Mouse (Mus musculus) C2C12 (cell line): ENCODE data around the gene Isoc2a.

Experiments
- CTCF ChIP-seq: IDR thresholded peaks from one replicate; pipeline ENCODE4 v1.5.1; 2011; ENCODE audit not compliant: control insufficient read depth, insufficient read depth, insufficient read length
- MAX ChIP-seq: IDR thresholded peaks from one replicate; pipeline ENCODE4 v1.6.1; 2011; ENCODE audit warnings: mild to moderate bottlenecking, control low read depth
- MYOD1 ChIP-seq: IDR thresholded peaks from one replicate; pipeline ENCODE4 v1.6.1; 2011; ENCODE audit warnings: low read depth; ENCODE audit not compliant: control insufficient read depth, insufficient read length
- MYOG ChIP-seq: IDR thresholded peaks from one replicate; pipeline ENCODE4 v1.6.1; 2011; ENCODE audit not compliant: control insufficient read depth, insufficient read length; ENCODE audit errors: extremely low read depth
- USF1 ChIP-seq: IDR thresholded peaks from one replicate; pipeline ENCODE4 v1.6.1; 2011; ENCODE audit warnings: low read depth, mild to moderate bottlenecking, control low read depth, moderate library complexity

GRCm38 (mm10) chr7:4876753-4877221 lies at the start of gene Isoc2a:
- TF ChIP-seq CTCF (no peak), MYOG (no peak), USF1 (no peak), MAX (no peak), MYOD1 (no peak)
